Mouse (Mus musculus): ENCODE measurements around the gene Rrp15. TPM values are rescaled to one million over a fixed set of nuclear protein-coding genes. Genes with fewer than 3 reads are reported as not detected.

Gene Rrp15
- polyA plus RNA-seq, 1 experiment from 2014 or later, result 29.8 TPM

GRCm38 (mm10) chr1:186735537-186735936, 13.6 kb downstream of the Rrp15 start:
- no peak overlapping the region for H3K4me2 ChIP-seq
- H3K4me3 ChIP-seq (replicated peaks), result no peak overlapping the region
- H3K9me3 ChIP-seq (replicated peaks), result no peaks in the 10 kb centered on the region
- no peaks in the 10 kb centered on the region for H3K4me1 ChIP-seq
- 97% methylated on average over 5 of the region's 5 CpGs for WGBS
- peaks cover 39% of the 10 kb centered on the region for H3K36me3 ChIP-seq
- no peak overlapping the region for H3K27ac ChIP-seq (replicated peaks)
- no peak for ATAC-seq (ENCODE audit: low FRiP score)
- no peak overlapping the region for H3K9ac ChIP-seq (replicated peaks)
- no peaks in the 10 kb centered on the region for H3K27me3 ChIP-seq (replicated peaks)

- Histone ChIP-seq H3K4me2 (no peak overlapping the region), H3K9ac (replicated peaks) (no peak overlapping the region), H3K4me3 (replicated peaks) (no peak overlapping the region), H3K27me3 (replicated peaks) (no peaks in the 10 kb centered on the region), H3K4me1 (no peaks in the 10 kb centered on the region), H3K36me3 (peaks cover 31% of the 10 kb centered on the region), H3K27ac (replicated peaks) (no peak overlapping the region), H3K9me3 (replicated peaks) (no peaks in the 10 kb centered on the region)
- 98% methylated on average over 8 of the region's 8 CpGs for WGBS
- ATAC-seq (ENCODE audit: low FRiP score), result no peak
Measured at GRCm38 (mm10) chr1:186733052-186733451, 16.1 kb downstream of the Rrp15 start.

GRCm38 (mm10) chr1:186728778-186729177, 20.4 kb downstream of the Rrp15 start:
- Histone ChIP-seq H3K4me3 (replicated peaks) (no peak overlapping the region), H3K27me3 (replicated peaks) (no peaks in the 10 kb centered on the region), H3K9me3 (replicated peaks) (no peaks in the 10 kb centered on the region), H3K36me3 (no peaks in the 10 kb centered on the region), H3K4me2 (no peak overlapping the region), H3K27ac (replicated peaks) (no peak overlapping the region), H3K4me1 (no peaks in the 10 kb centered on the region), H3K9ac (replicated peaks) (no peak overlapping the region)
- no peak for ATAC-seq (ENCODE audit: low FRiP score)
- 65% methylated on average over 4 of the region's 4 CpGs for WGBS

- Histone ChIP-seq H3K27me3 (replicated peaks) (no peaks in the 10 kb centered on the region), H3K9me3 (replicated peaks) (no peaks in the 10 kb centered on the region), H3K4me1 (peaks cover 2% of the 10 kb centered on the region; the same call in 1 of the 2 replicates), H3K4me2 (no peak overlapping the region), H3K27ac (replicated peaks) (no peak overlapping the region), H3K9ac (replicated peaks) (no peak overlapping the region), H3K36me3 (no peaks in the 10 kb centered on the region), H3K4me3 (replicated peaks) (no peak overlapping the region)
- ATAC-seq (ENCODE audit: low FRiP score), result no peak
- 51% methylated on average over 7 of the region's 7 CpGs for WGBS
Measured at GRCm38 (mm10) chr1:186726117-186726516, 23.0 kb downstream of the Rrp15 start.

- ATAC-seq (ENCODE audit: low FRiP score), result no peak
- 86% methylated on average over 9 of the region's 9 CpGs for WGBS
Measured at GRCm38 (mm10) chr1:186722299-186722698, 26.9 kb downstream of the Rrp15 start.

GRCm38 (mm10) chr1:186721846-186722245, 27.3 kb downstream of the Rrp15 start:
- Histone ChIP-seq H3K4me1 (peaks cover 2% of the 10 kb centered on the region; the same call in 1 of the 2 replicates), H3K4me2 (no peak overlapping the region), H3K9ac (replicated peaks) (no peak overlapping the region), H3K36me3 (peaks cover 17% of the 10 kb centered on the region; the same call in 1 of the 2 replicates), H3K27me3 (replicated peaks) (no peaks in the 10 kb centered on the region), H3K4me3 (replicated peaks) (no peak overlapping the region), H3K27ac (replicated peaks) (no peak overlapping the region), H3K9me3 (replicated peaks) (no peaks in the 10 kb centered on the region)
- 39% methylated on average over 12 of the region's 12 CpGs for WGBS
- peak; percentile 55 for ATAC-seq (ENCODE audit: low FRiP score)

More at GRCm38 (mm10) chr1:186722299-186722698, 26.9 kb downstream of the Rrp15 start:
- H3K9ac ChIP-seq (replicated peaks), result no peak overlapping the region
- H3K9me3 ChIP-seq (replicated peaks), result no peaks in the 10 kb centered on the region
- no peaks in the 10 kb centered on the region for H3K27me3 ChIP-seq (replicated peaks)
- no peak overlapping the region for H3K4me2 ChIP-seq
- H3K4me3 ChIP-seq (replicated peaks), result no peak overlapping the region
- H3K4me1 ChIP-seq, result peaks cover 2% of the 10 kb centered on the region; the same call in 1 of the 2 replicates
- H3K27ac ChIP-seq (replicated peaks), result no peak overlapping the region
- H3K36me3 ChIP-seq, result peaks cover 13% of the 10 kb centered on the region; the same call in 1 of the 2 replicates

- 92% methylated on average over 11 of the region's 11 CpGs for WGBS
- Histone ChIP-seq H3K4me2 (no peak overlapping the region), H3K27me3 (replicated peaks) (no peaks in the 10 kb centered on the region), H3K27ac (replicated peaks) (no peak overlapping the region), H3K4me1 (peaks cover 2% of the 10 kb centered on the region; the same call in 1 of the 2 replicates), H3K9ac (replicated peaks) (no peak overlapping the region), H3K36me3 (peaks cover 17% of the 10 kb centered on the region; the same call in 1 of the 2 replicates), H3K4me3 (replicated peaks) (no peak overlapping the region), H3K9me3 (replicated peaks) (no peaks in the 10 kb centered on the region)
- no peak for ATAC-seq (ENCODE audit: low FRiP score)
Measured at GRCm38 (mm10) chr1:186721166-186721565, 28.0 kb downstream of the Rrp15 start.

- no peaks in the 10 kb centered on the region for H3K9me3 ChIP-seq (replicated peaks)
- H3K27ac ChIP-seq (replicated peaks), result no peak overlapping the region
- peaks cover 17% of the 10 kb centered on the region; the same call in 1 of the 2 replicates for H3K36me3 ChIP-seq
- no peak overlapping the region for H3K9ac ChIP-seq (replicated peaks)
- 97% methylated on average over 9 of the region's 9 CpGs for WGBS
- no peak overlapping the region for H3K4me2 ChIP-seq
- ATAC-seq (ENCODE audit: low FRiP score), result no peak
- no peaks in the 10 kb centered on the region for H3K27me3 ChIP-seq (replicated peaks)
- peaks cover 2% of the 10 kb centered on the region; the same call in 1 of the 2 replicates for H3K4me1 ChIP-seq
- H3K4me3 ChIP-seq (replicated peaks), result no peak overlapping the region
Measured at GRCm38 (mm10) chr1:186719708-186720107, 29.4 kb downstream of the Rrp15 start.

GRCm38 (mm10) chr1:186718881-186719280, 30.3 kb downstream of the Rrp15 start:
- Histone ChIP-seq H3K27me3 (replicated peaks) (no peaks in the 10 kb centered on the region), H3K4me3 (replicated peaks) (no peak overlapping the region), H3K9me3 (replicated peaks) (no peaks in the 10 kb centered on the region), H3K27ac (replicated peaks) (no peak overlapping the region), H3K9ac (replicated peaks) (no peak overlapping the region), H3K36me3 (peaks cover 17% of the 10 kb centered on the region; the same call in 1 of the 2 replicates), H3K4me2 (no peak overlapping the region), H3K4me1 (peaks cover 2% of the 10 kb centered on the region; the same call in 1 of the 2 replicates)
- no peak for ATAC-seq (ENCODE audit: low FRiP score)
- WGBS, result 76% methylated on average over 5 of the region's 5 CpGs

- no peak overlapping the region for H3K4me2 ChIP-seq
- H3K27me3 ChIP-seq (replicated peaks), result no peaks in the 10 kb centered on the region
- H3K36me3 ChIP-seq, result peaks cover 13% of the 10 kb centered on the region; the same call in 1 of the 2 replicates
- no peak overlapping the region for H3K27ac ChIP-seq (replicated peaks)
- no peak for ATAC-seq (ENCODE audit: low FRiP score)
- no peak overlapping the region for H3K4me3 ChIP-seq (replicated peaks)
- WGBS, result 88% methylated on average over 17 of the region's 17 CpGs
- no peak overlapping the region for H3K9ac ChIP-seq (replicated peaks)
- H3K9me3 ChIP-seq (replicated peaks), result no peaks in the 10 kb centered on the region
- H3K4me1 ChIP-seq, result no peaks in the 10 kb centered on the region
Measured at GRCm38 (mm10) chr1:186714980-186715896, 33.9 kb downstream of the Rrp15 start.

- Histone ChIP-seq H3K27me3 (replicated peaks) (no peaks in the 10 kb centered on the region), H3K9me3 (replicated peaks) (no peaks in the 10 kb centered on the region), H3K4me2 (no peak overlapping the region), H3K4me1 (no peaks in the 10 kb centered on the region), H3K27ac (replicated peaks) (no peak overlapping the region), H3K4me3 (replicated peaks) (no peak overlapping the region), H3K9ac (replicated peaks) (no peak overlapping the region), H3K36me3 (peaks cover 6% of the 10 kb centered on the region; the same call in 1 of the 2 replicates)
- no peak for ATAC-seq (ENCODE audit: low FRiP score)
- WGBS, result 87% methylated on average over 4 of the region's 4 CpGs
Measured at GRCm38 (mm10) chr1:186714215-186714614, 34.9 kb downstream of the Rrp15 start.

Measured in neural tube, embryonic 15.5 days (tissue).